ENCODE assay signal across 31 mouse cellular contexts in genomic region chr1:96917333-96917732, GRCm38 (mm10). TPM values are rescaled to one million over a fixed set of nuclear protein-coding genes. Genes with fewer than 3 reads are reported as not detected.
"Had no signal": no experiment of that assay in that cellular context is flagged by ENCODE, and none has a peak within 500 bp of the region (broad histone marks: within the 10 kb centered on the region; RNA-seq: fewer than 3 reads in every experiment).

No protein-coding gene starts in this region.

- H3K9me3 ChIP-seq: embryonic facial prominence, embryonic 10.5 days; embryonic facial prominence, embryonic 12.5 days; embryonic facial prominence, embryonic 13.5 days; embryonic facial prominence, embryonic 15.5 days; forebrain, embryonic 10.5 days; forebrain, embryonic 12.5 days; forebrain, embryonic 13.5 days; forebrain, embryonic 15.5 days had no signal

- H3K36me3 ChIP-seq: embryonic facial prominence, embryonic 10.5 days; embryonic facial prominence, embryonic 12.5 days; embryonic facial prominence, embryonic 13.5 days; embryonic facial prominence, embryonic 15.5 days; forebrain, embryonic 10.5 days; forebrain, embryonic 12.5 days; forebrain, embryonic 15.5 days had no signal

- H3K4me1 ChIP-seq: embryonic facial prominence, embryonic 10.5 days; embryonic facial prominence, embryonic 12.5 days; embryonic facial prominence, embryonic 13.5 days; embryonic facial prominence, embryonic 15.5 days; forebrain, embryonic 10.5 days; forebrain, embryonic 12.5 days; forebrain, embryonic 13.5 days; forebrain, embryonic 15.5 days had no signal

- H3K4me3 ChIP-seq: embryonic facial prominence, embryonic 10.5 days; embryonic facial prominence, embryonic 12.5 days; embryonic facial prominence, embryonic 13.5 days; embryonic facial prominence, embryonic 15.5 days; erythroblast, embryonic 14.5 days; forebrain, embryonic 10.5 days; forebrain, embryonic 12.5 days; forebrain, embryonic 13.5 days; forebrain, embryonic 15.5 days; gastrocnemius, adult 2 months; heart, adult 2 months had no signal

- H3K9ac ChIP-seq: embryonic facial prominence, embryonic 12.5 days; embryonic facial prominence, embryonic 13.5 days; embryonic facial prominence, embryonic 15.5 days; forebrain, embryonic 12.5 days; forebrain, embryonic 13.5 days; forebrain, embryonic 15.5 days; forebrain, postnatal 0 days had no signal

- H3K27ac ChIP-seq: embryonic facial prominence, embryonic 10.5 days; embryonic facial prominence, embryonic 12.5 days; embryonic facial prominence, embryonic 13.5 days; embryonic facial prominence, embryonic 15.5 days; forebrain, embryonic 10.5 days; forebrain, embryonic 12.5 days; forebrain, embryonic 13.5 days; forebrain, embryonic 15.5 days; gastrocnemius, adult 2 months; heart, adult 2 months had no signal

- DNase-seq: cerebellum, adult 9-10 months; cerebellum, adult 9-11 months; cerebellum, postnatal 10 days; cerebellum, postnatal 14 days; cerebellum, postnatal 25 days; cerebellum, postnatal 36 days; embryo, embryonic 11 days; forebrain, postnatal 0 days; gastrocnemius, adult 2 months; gastrocnemius, postnatal 10 days; gastrocnemius, postnatal 14 days; gastrocnemius, postnatal 25 days; gastrocnemius, postnatal 36 days; heart, adult 11 months; heart, adult 18-20 months; heart, adult 2 months had no signal

- ATAC-seq: forebrain, embryonic 13.5 days; forebrain, embryonic 14.5 days; forebrain, embryonic 15.5 days; forebrain, embryonic 16.5 days; forebrain, postnatal 0 days had no signal

- H3K27me3 ChIP-seq: embryonic facial prominence, embryonic 12.5 days; embryonic facial prominence, embryonic 13.5 days; embryonic facial prominence, embryonic 15.5 days; forebrain, embryonic 12.5 days; forebrain, embryonic 13.5 days; forebrain, embryonic 15.5 days had no signal

RNA-seq across cellular contexts. Expression of gene Slco4c1, which starts 45.4 kb away (rescaled TPM):
- total RNA-seq: gastrocnemius, adult 18-20 months; gastrocnemius, adult 2 months; gastrocnemius, adult 8-10 months; gastrocnemius, postnatal 14 days; gastrocnemius, postnatal 36 days; heart, adult 2 months; heart, adult 8-10 months had no signal
- polyA plus RNA-seq: erythroblast, embryonic 14.5 days; forebrain, embryonic 10.5 days; forebrain, embryonic 11.5 days had no signal
